ENCODE assay signal across 8 mouse cellular contexts in genomic region chr6:56797311-56798151, GRCm38 (mm10). TPM values are rescaled to one million over a fixed set of nuclear protein-coding genes. Genes with fewer than 3 reads are reported as not detected.
DNase-seq lines count a peak whose midpoint lies in the region; ATAC-seq and TF ChIP-seq lines count a peak whose summit lies in the region.

TSS of gene Kbtbd2 (minus strand) at chr6:56797813.

- H3K27ac ChIP-seq in heart, embryonic 13.5 days (replicated peaks): peak within 1 kb of the TSS; percentile 100
- peak within 1 kb of the TSS; percentile 100 for H3K27ac ChIP-seq in liver, embryonic 12.5 days
- H3K27ac ChIP-seq in stomach, embryonic 15.5 days: peak within 1 kb of the TSS; percentile 100

- ATAC-seq in heart, embryonic 13.5 days (ENCODE audit: extremely low read depth, insufficient number of reproducible peaks, low FRiP score, low TSS enrichment): peak; percentile 87
- peak; percentile 93 for ATAC-seq in liver, embryonic 12.5 days
- ATAC-seq in stomach, embryonic 15.5 days (ENCODE audit: insufficient read depth, low FRiP score, low read depth): peak; percentile 95

- H3K79me3 ChIP-seq in C2C12 (ENCODE audit: low read depth): peaks cover 45% of the 10 kb centered on the region

- peak; percentile 77 for TF ChIP-seq POLR2A in brain, embryonic 14.5 days (IDR thresholded peaks at IDR 0.05; ENCODE audit: borderline replicate concordance, extremely low read depth, insufficient read depth, insufficient read length, poor library complexity, severe bottlenecking)

- H3K9ac ChIP-seq in heart, embryonic 13.5 days: peak within 1 kb of the TSS; percentile 98
- peak within 1 kb of the TSS; percentile 97 for H3K9ac ChIP-seq in liver, embryonic 12.5 days
- H3K9ac ChIP-seq in stomach, embryonic 15.5 days: peak within 1 kb of the TSS; percentile 92

- H3K79me2 ChIP-seq in C2C12 (ENCODE audit: control insufficient read depth, insufficient read depth): peaks cover 46% of the 10 kb centered on the region

- no peak for TF ChIP-seq CTCF in C2C12 (IDR thresholded peaks at IDR 0.05; ENCODE audit: control insufficient read depth, insufficient read depth, insufficient read length)
- no peak for TF ChIP-seq CTCF in brain, embryonic 14.5 days (IDR thresholded peaks at IDR 0.05; ENCODE audit: borderline replicate concordance, extremely low read depth, insufficient read depth, insufficient read length)

- peak within 1 kb of the TSS; percentile 65 for H3K4me3 ChIP-seq in C2C12 (ENCODE audit: insufficient read depth, poor library complexity, severe bottlenecking)
- H3K4me3 ChIP-seq in erythroblast, embryonic 14.5 days (replicated peaks): peak within 1 kb of the TSS; percentile 93
- H3K4me3 ChIP-seq in heart, embryonic 13.5 days: peak within 1 kb of the TSS; percentile 89
- peak within 1 kb of the TSS; percentile 92 for H3K4me3 ChIP-seq in liver, embryonic 12.5 days
- peak within 1 kb of the TSS; percentile 83 for H3K4me3 ChIP-seq in stomach, embryonic 15.5 days (replicated peaks)

- H3K4me2 ChIP-seq in heart, embryonic 13.5 days: peak within 1 kb of the TSS; percentile 88
- peak within 1 kb of the TSS; percentile 80 for H3K4me2 ChIP-seq in liver, embryonic 12.5 days
- peak within 1 kb of the TSS; percentile 80 for H3K4me2 ChIP-seq in stomach, embryonic 15.5 days

- peak; percentile 97 for DNase-seq in brain, embryonic 14.5 days (ENCODE audit: low read depth)
- DNase-seq in kidney, postnatal 10 days: peak; percentile 96
- peak; percentile 88 to 91 for DNase-seq in natural killer cell, adult 2 months (ENCODE audit: low spot score in 2 of 2)

- under 1% methylated on average over 95 of the region's 98 CpGs for WGBS in heart, embryonic 13.5 days
- under 1% methylated on average over 94 of the region's 98 CpGs for WGBS in liver, embryonic 12.5 days (ENCODE audit: insufficient replicate concordance)
- WGBS in stomach, embryonic 15.5 days: under 1% methylated on average over 98 of the region's 98 CpGs

- peaks cover 43% of the 10 kb centered on the region for H3K4me1 ChIP-seq in erythroblast, embryonic 14.5 days (ENCODE audit: control insufficient read depth)
- H3K4me1 ChIP-seq in heart, embryonic 13.5 days: peaks cover 36% of the 10 kb centered on the region
- peaks cover 37% of the 10 kb centered on the region for H3K4me1 ChIP-seq in liver, embryonic 12.5 days
- H3K4me1 ChIP-seq in stomach, embryonic 15.5 days: peaks cover 11% of the 10 kb centered on the region; the same call in 1 of the 2 replicates

- peaks cover 13% of the 10 kb centered on the region for H3K36me3 ChIP-seq in C2C12 (ENCODE audit: control insufficient read depth, insufficient read depth)
- H3K36me3 ChIP-seq in erythroblast, embryonic 14.5 days (ENCODE audit: control insufficient read depth): peaks cover 32% of the 10 kb centered on the region
- no peaks in the 10 kb centered on the region for H3K36me3 ChIP-seq in heart, embryonic 13.5 days
- H3K36me3 ChIP-seq in liver, embryonic 12.5 days: 0 out of 2 replicates have a peak, but pooled peaks cover 5% of the 10 kb centered on the region
- H3K36me3 ChIP-seq in stomach, embryonic 15.5 days: no peaks in the 10 kb centered on the region

- no peaks in the 10 kb centered on the region for H3K27me3 ChIP-seq in C2C12 (ENCODE audit: control insufficient read depth, insufficient read depth, insufficient read length)
- no peaks in the 10 kb centered on the region for H3K27me3 ChIP-seq in erythroblast, embryonic 14.5 days (ENCODE audit: control insufficient read depth)
- no peaks in the 10 kb centered on the region for H3K27me3 ChIP-seq in heart, embryonic 13.5 days (replicated peaks)
- H3K27me3 ChIP-seq in liver, embryonic 12.5 days (replicated peaks): no peaks in the 10 kb centered on the region
- no peaks in the 10 kb centered on the region for H3K27me3 ChIP-seq in stomach, embryonic 15.5 days (replicated peaks)

- no peaks in the 10 kb centered on the region for H3K9me3 ChIP-seq in erythroblast, embryonic 14.5 days (ENCODE audit: control insufficient read depth, low read length)
- H3K9me3 ChIP-seq in heart, embryonic 13.5 days: no peaks in the 10 kb centered on the region
- H3K9me3 ChIP-seq in liver, embryonic 12.5 days (replicated peaks): no peaks in the 10 kb centered on the region
- H3K9me3 ChIP-seq in stomach, embryonic 15.5 days: no peaks in the 10 kb centered on the region

- peak within 1 kb of the TSS; percentile 89 for H3ac ChIP-seq in C2C12 (ENCODE audit: control insufficient read depth, insufficient read length, low read depth)

TF ChIP-seq in C2C12, 6 proteins besides CTCF, POLR2A, EP300 and RAD21:
- TF ChIP-seq MAX (IDR thresholded peaks at IDR 0.05) (peak; percentile 55), MYOG (IDR thresholded peaks at IDR 0.05; ENCODE audit: control insufficient read depth, extremely low read depth, insufficient read length) (no peak)

RNA-seq across cellular contexts. Expression of gene Kbtbd2, which starts in this region (rescaled TPM):
- polyA plus RNA-seq in C2C12 (2012; fragmentation: generic; extraction: Trizol): 14.8 TPM
- polyA plus RNA-seq in brain, embryonic 14.5 days (2012; rRNA removed): 30.6 and 33.3 TPM in 2 replicates
- 0.36 and 0.48 TPM in 2 replicates for polyA plus RNA-seq in erythroblast, embryonic 14.5 days (2012)
- 28.5 and 29.5 TPM in 2 replicates for polyA plus RNA-seq in heart, embryonic 13.5 days (2015; fragmentation: Nextera tagmentation; extraction: Ambion mirVana)
- polyA plus RNA-seq in liver, embryonic 12.5 days (2016; fragmentation: Nextera tagmentation; extraction: Ambion mirVana): 23.9 and 25.3 TPM in 2 replicates
- 26.1 and 27.6 TPM in 2 replicates for polyA plus RNA-seq in stomach, embryonic 15.5 days (2015; fragmentation: Nextera tagmentation; extraction: Ambion mirVana)

Comparison
In these comparisons a context has a peak if more than half of its experiments do, and no peak if none do; other contexts are left out.
1. Peak in every context shown above with its lines: DNase-seq, ATAC-seq, H3K4me3 ChIP-seq and H3K27ac ChIP-seq.
2. RNA of gene Kbtbd2 (polyA plus RNA-seq): 30.6 to 33.3 TPM in brain, embryonic 14.5 days, 28.5 to 29.5 TPM in heart, embryonic 13.5 days, 26.1 to 27.6 TPM in stomach, embryonic 15.5 days, 23.9 to 25.3 TPM in liver, embryonic 12.5 days and 14.8 TPM in C2C12 (single experiment); 0.36 to 0.48 TPM in erythroblast, embryonic 14.5 days; every median in the first group is over 10 times any median in the second.